Mouse (Mus musculus): ENCODE data around the gene Mrpl55. TPM values are rescaled to one million over a fixed set of nuclear protein-coding genes. Genes with fewer than 3 reads are reported as not detected.

Mrpl55 gene
- polyA plus RNA-seq, 2 experiments: 38.8 to 85.2 TPM

DNA sequence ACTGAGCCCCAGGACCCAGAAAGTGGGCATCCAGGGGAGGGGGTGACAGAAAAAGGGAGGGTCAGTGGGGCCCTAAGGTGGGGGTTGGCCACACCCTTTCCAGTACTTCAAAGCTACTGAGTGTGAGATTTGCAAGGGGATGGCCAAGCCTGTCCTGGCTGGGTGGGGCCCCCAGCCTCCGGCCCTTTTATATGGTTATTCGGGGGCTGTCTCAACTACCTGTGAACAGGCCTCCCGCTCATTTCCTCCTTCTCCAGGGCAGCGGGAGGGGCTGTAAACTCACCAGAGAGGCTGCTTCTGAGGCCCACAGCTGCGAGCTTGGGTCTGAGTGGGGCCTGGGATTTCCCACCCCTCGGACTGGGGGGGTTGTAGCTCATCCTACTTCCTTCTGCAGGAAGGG, 41.6 kb downstream of the Mrpl55 start:
- Histone ChIP-seq H3K9me3 (ENCODE audit: control insufficient read depth, low read length) (no peaks in the 10 kb centered on the region), H3K27me3 (ENCODE audit: control insufficient read depth, insufficient read depth, low read length) (no peaks in the 10 kb centered on the region), H3K4me1 (ENCODE audit: control insufficient read depth, insufficient read depth, low read length) (peaks cover 4% of the 10 kb centered on the region), H3K4me2 (replicated peaks; ENCODE audit: low read depth, low read length, severe bottlenecking) (no peak overlapping the region), H3K9ac (ENCODE audit: low read depth, low read length, severe bottlenecking) (no peak overlapping the region), H3K36me3 (ENCODE audit: control insufficient read depth, insufficient read depth, low read length) (no peaks in the 10 kb centered on the region), H3K4me3 (replicated peaks; ENCODE audit: low read length) (no peak overlapping the region), H3K27ac (replicated peaks; ENCODE audit: low read depth, low read length) (no peak overlapping the region)
- 10% methylated on average over 6 of the region's 6 CpGs for WGBS
- ATAC-seq (ENCODE audit: low FRiP score, low read depth) (no peak), DNase-seq (ENCODE audit: low spot score) (no peak)
- no peak for TF ChIP-seq POLR2A (IDR thresholded peaks at IDR 0.05; ENCODE audit: borderline replicate concordance, extremely low read depth, insufficient read depth, insufficient read length)

- 64% methylated on average over 10 of the region's 10 CpGs for WGBS
- H3K4me3 ChIP-seq (replicated peaks; ENCODE audit: low read length): no peak overlapping the region
Observed at GRCm38 (mm10) chr11:59248101-59248500, 45.8 kb downstream of the Mrpl55 start.

More at GRCm38 (mm10) chr11:59248101-59248500, 45.8 kb downstream of the Mrpl55 start:
- DNase-seq (ENCODE audit: low spot score): no peak
- Histone ChIP-seq H3K4me2 (replicated peaks; ENCODE audit: low read depth, low read length, severe bottlenecking) (no peak overlapping the region), H3K9me3 (ENCODE audit: control insufficient read depth, low read length) (no peaks in the 10 kb centered on the region), H3K36me3 (ENCODE audit: control insufficient read depth, insufficient read depth, low read length) (no peaks in the 10 kb centered on the region), H3K27ac (replicated peaks; ENCODE audit: low read depth, low read length) (no peak overlapping the region), H3K27me3 (ENCODE audit: control insufficient read depth, insufficient read depth, low read length) (no peaks in the 10 kb centered on the region), H3K4me1 (ENCODE audit: control insufficient read depth, insufficient read depth, low read length) (no peaks in the 10 kb centered on the region), H3K9ac (ENCODE audit: low read depth, low read length, severe bottlenecking) (no peak overlapping the region)
- ATAC-seq (ENCODE audit: low FRiP score, low read depth): no peak
- TF ChIP-seq POLR2A (IDR thresholded peaks at IDR 0.05; ENCODE audit: borderline replicate concordance, extremely low read depth, insufficient read depth, insufficient read length): no peak

Other genes with a start within 250 kb of the Mrpl55 start
- 28.2 and 33.2 TPM in 2 replicates for gene Hist3h2a, start 247.8 kb upstream of the Mrpl55 start, polyA plus RNA-seq (2012; rRNA removed)
- gene Hist3h2a, start 247.8 kb upstream of the Mrpl55 start, polyA plus RNA-seq (2014; fragmentation: Nextera tagmentation; extraction: Ambion mirVana): 25.4 and 26.0 TPM in 2 replicates
- gene Trim17, start 247.8 kb upstream of the Mrpl55 start, polyA plus RNA-seq (2012; rRNA removed): 0.87 and 1.3 TPM in 2 replicates
- 1.2 and 1.3 TPM in 2 replicates for gene Trim17, start 247.8 kb upstream of the Mrpl55 start, polyA plus RNA-seq (2014; fragmentation: Nextera tagmentation; extraction: Ambion mirVana)
- 29.7 and 34.2 TPM in 2 replicates for gene Trim11, start 224.4 kb upstream of the Mrpl55 start, polyA plus RNA-seq (2012; rRNA removed)
- gene Trim11, start 224.4 kb upstream of the Mrpl55 start, polyA plus RNA-seq (2014; fragmentation: Nextera tagmentation; extraction: Ambion mirVana): 21.4 and 21.5 TPM in 2 replicates
- gene Obscn, start 66.1 kb upstream of the Mrpl55 start, polyA plus RNA-seq (2012; rRNA removed): 11.0 and 11.5 TPM in 2 replicates
- gene Obscn, start 66.1 kb upstream of the Mrpl55 start, polyA plus RNA-seq (2014; fragmentation: Nextera tagmentation; extraction: Ambion mirVana): 3.2 and 5.4 TPM in 2 replicates
- gene Iba57, start 38.7 kb upstream of the Mrpl55 start, polyA plus RNA-seq (2012; rRNA removed): 4.0 TPM in 2 replicates
- gene Iba57, start 38.7 kb upstream of the Mrpl55 start, polyA plus RNA-seq (2014; fragmentation: Nextera tagmentation; extraction: Ambion mirVana): 1.8 and 2.4 TPM in 2 replicates
- 0.78 and 1.2 TPM in 2 replicates for gene Gjc2, start 19.3 kb upstream of the Mrpl55 start, polyA plus RNA-seq (2012; rRNA removed)
- gene Gjc2, start 19.3 kb upstream of the Mrpl55 start, polyA plus RNA-seq (2014; fragmentation: Nextera tagmentation; extraction: Ambion mirVana): 0.36 and 0.70 TPM in 2 replicates
- 101 and 102 TPM in 2 replicates for gene Guk1, start 10.3 kb upstream of the Mrpl55 start, polyA plus RNA-seq (2012; rRNA removed)
- 126 and 129 TPM in 2 replicates for gene Guk1, start 10.3 kb upstream of the Mrpl55 start, polyA plus RNA-seq (2014; fragmentation: Nextera tagmentation; extraction: Ambion mirVana)
- 32.4 and 37.5 TPM in 2 replicates for gene 2310033P09Rik, start 5.8 kb downstream of the Mrpl55 start, polyA plus RNA-seq (2012; rRNA removed)
- 28.9 and 30.0 TPM in 2 replicates for gene 2310033P09Rik, start 5.8 kb downstream of the Mrpl55 start, polyA plus RNA-seq (2014; fragmentation: Nextera tagmentation; extraction: Ambion mirVana)
- gene Arf1, start 25.8 kb downstream of the Mrpl55 start, polyA plus RNA-seq (2012; rRNA removed): 690 and 777 TPM in 2 replicates
- gene Arf1, start 25.8 kb downstream of the Mrpl55 start, polyA plus RNA-seq (2014; fragmentation: Nextera tagmentation; extraction: Ambion mirVana): 698 and 725 TPM in 2 replicates
- gene Wnt3a, start 88.3 kb downstream of the Mrpl55 start, polyA plus RNA-seq (2012; rRNA removed): 1.2 TPM in 2 replicates
- 1.3 and 1.7 TPM in 2 replicates for gene Wnt3a, start 88.3 kb downstream of the Mrpl55 start, polyA plus RNA-seq (2014; fragmentation: Nextera tagmentation; extraction: Ambion mirVana)
- gene Wnt9a, start 104.4 kb downstream of the Mrpl55 start, polyA plus RNA-seq (2012; rRNA removed): 11.8 and 15.0 TPM in 2 replicates
- 6.2 and 6.8 TPM in 2 replicates for gene Wnt9a, start 104.4 kb downstream of the Mrpl55 start, polyA plus RNA-seq (2014; fragmentation: Nextera tagmentation; extraction: Ambion mirVana)
- 0.13 and 0.33 TPM in 2 replicates for gene Prss38, start 173.2 kb downstream of the Mrpl55 start, polyA plus RNA-seq (2012; rRNA removed)
- not detected in 2 replicates for gene Prss38, start 173.2 kb downstream of the Mrpl55 start, polyA plus RNA-seq (2014; fragmentation: Nextera tagmentation; extraction: Ambion mirVana)
- gene Jmjd4, start 247.6 kb downstream of the Mrpl55 start, polyA plus RNA-seq (2012; rRNA removed): 11.5 and 12.7 TPM in 2 replicates
- gene Jmjd4, start 247.6 kb downstream of the Mrpl55 start, polyA plus RNA-seq (2014; fragmentation: Nextera tagmentation; extraction: Ambion mirVana): 11.7 and 12.6 TPM in 2 replicates
- gene Snap47, start 248.7 kb downstream of the Mrpl55 start, polyA plus RNA-seq (2012; rRNA removed): 88.9 and 94.2 TPM in 2 replicates
- 127 and 139 TPM in 2 replicates for gene Snap47, start 248.7 kb downstream of the Mrpl55 start, polyA plus RNA-seq (2014; fragmentation: Nextera tagmentation; extraction: Ambion mirVana)

Measured in limb, embryonic 14.5 days (tissue).